Mouse (Mus musculus) midbrain, embryonic 12.5 days (tissue): ENCODE results near the gene Olfr1412. TPM values are rescaled to one million over a fixed set of nuclear protein-coding genes. Genes with fewer than 3 reads are reported as not detected.

Source experiments
- ATAC-seq: fragments of 200-750 bp; cut with Nextera tagmentation; 2 replicates; pipeline ENCODE4 v1.8.0; 2017; ENCODE audit warnings: low read depth, moderate TSS enrichment, moderate library complexity; ENCODE audit not compliant: low FRiP score
- H3K27ac ChIP-seq: fragments of 300-500 bp; sonication (generic); replicated peaks from 2 replicates; pipeline ENCODE4 v1.5.1; 2016; ENCODE audit warnings: mild to moderate bottlenecking
- H3K27me3 ChIP-seq: fragments of 300-500 bp; sonication (generic); 2 replicates; pipeline ENCODE4 v1.6.1; 2016; ENCODE audit warnings: mild to moderate bottlenecking
- H3K36me3 ChIP-seq: fragments of 300-500 bp; sonication (generic); 2 replicates; pipeline ENCODE4 v1.6.1; 2016
- H3K4me1 ChIP-seq: fragments of 300-500 bp; sonication (generic); 2 replicates; pipeline ENCODE4 v1.6.1; 2016
- H3K4me2 ChIP-seq: fragments of 300-500 bp; sonication (generic); replicated peaks from 2 replicates; pipeline ENCODE4 v1.6.1; 2016; ENCODE audit warnings: mild to moderate bottlenecking, moderate library complexity
- H3K4me3 ChIP-seq: fragments of 300-500 bp; sonication (generic); 2 replicates; pipeline ENCODE4 v1.5.1; 2016; ENCODE audit warnings: mild to moderate bottlenecking
- H3K9ac ChIP-seq: fragments of 300-500 bp; sonication (generic); replicated peaks from 2 replicates; pipeline ENCODE4 v1.6.1; 2016; ENCODE audit warnings: mild to moderate bottlenecking, moderate library complexity
- H3K9me3 ChIP-seq: fragments of 300-500 bp; sonication (generic); 2 replicates; pipeline ENCODE4 v1.6.1; 2016; ENCODE audit warnings: mild to moderate bottlenecking
- WGBS: fragments of 180-500 bp; shearing (Covaris S2); methylation state at CpG from one replicate; pipeline ENCODE4 v1.1.7; 2016; 5-methylcytosine and 5-hydroxymethylcytosine counted together
- polyA plus RNA-seq: library from polyadenylated mRNA; unstranded; fragments of >200 nt; fragmentation: Nextera tagmentation; extraction: Ambion mirVana; gene quantifications from 2 replicates; pipeline ENCODE4 v1.2.1, GENCODE M21; 2016

The Olfr1412 gene
- polyA plus RNA-seq = not detected in 2 replicates

- Histone ChIP-seq H3K27me3 (no peaks in the 10 kb centered on the region), H3K4me3 (no peak within 1 kb of the TSS), H3K9me3 (no peaks in the 10 kb centered on the region), H3K27ac (no peak within 1 kb of the TSS), H3K4me2 (no peak within 1 kb of the TSS), H3K4me1 (no peaks in the 10 kb centered on the region), H3K36me3 (no peaks in the 10 kb centered on the region), H3K9ac (no peak within 1 kb of the TSS)
- no peak for ATAC-seq
- WGBS = 78% methylated on average over 2 of the region's 2 CpGs
Measured at GRCm38 (mm10) chr1:92585479-92585878, at the start of gene Olfr1412. Gene Olfr1412 (plus strand): TSS chr1:92585779.

DNA sequence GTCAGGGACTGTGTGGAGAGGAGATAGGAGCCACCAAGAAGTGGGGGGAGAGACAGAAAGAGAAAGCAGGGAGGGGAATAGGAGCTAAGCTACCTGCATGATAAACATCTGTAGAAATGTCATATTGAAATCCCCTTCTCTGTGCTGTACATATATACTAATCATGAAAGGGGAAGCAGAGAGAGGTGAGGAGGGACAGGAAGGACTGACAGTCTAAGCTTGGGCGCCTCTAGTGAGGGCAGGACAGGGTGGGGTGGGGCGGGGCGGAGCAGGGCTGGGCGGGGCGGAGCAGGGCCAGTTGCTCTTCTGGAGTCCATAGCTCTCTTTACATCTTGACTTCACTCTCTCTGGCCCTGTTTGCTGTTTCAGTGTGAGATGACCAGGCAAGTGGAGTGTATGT lies 48.6 kb upstream of the Olfr1412 start:
- Histone ChIP-seq H3K27ac (no peak overlapping the region), H3K36me3 (no peaks in the 10 kb centered on the region), H3K4me1 (no peaks in the 10 kb centered on the region), H3K9ac (no peak overlapping the region), H3K4me3 (no peak overlapping the region), H3K4me2 (no peak overlapping the region), H3K27me3 (no peaks in the 10 kb centered on the region), H3K9me3 (no peaks in the 10 kb centered on the region)
- no peak for ATAC-seq
- WGBS = 52% methylated on average over 4 of the region's 5 CpGs

- Histone ChIP-seq H3K9ac (no peak overlapping the region), H3K27me3 (no peaks in the 10 kb centered on the region), H3K4me1 (no peaks in the 10 kb centered on the region), H3K4me2 (no peak overlapping the region), H3K36me3 (no peaks in the 10 kb centered on the region), H3K4me3 (no peak overlapping the region), H3K27ac (no peak overlapping the region), H3K9me3 (no peaks in the 10 kb centered on the region)
- 47% methylated on average over 2 of the region's 2 CpGs for WGBS
- ATAC-seq = no peak
Measured at GRCm38 (mm10) chr1:92539071-92539470, 46.5 kb upstream of the Olfr1412 start.

- Histone ChIP-seq H3K27ac (no peak overlapping the region), H3K36me3 (no peaks in the 10 kb centered on the region), H3K4me3 (no peak overlapping the region), H3K27me3 (no peaks in the 10 kb centered on the region), H3K4me2 (no peak overlapping the region), H3K9me3 (no peaks in the 10 kb centered on the region), H3K4me1 (no peaks in the 10 kb centered on the region), H3K9ac (no peak overlapping the region)
- ATAC-seq = no peak
- WGBS = 84% methylated on average over 2 of the region's 2 CpGs
Measured at GRCm38 (mm10) chr1:92545929-92546328, 39.6 kb upstream of the Olfr1412 start.

DNA sequence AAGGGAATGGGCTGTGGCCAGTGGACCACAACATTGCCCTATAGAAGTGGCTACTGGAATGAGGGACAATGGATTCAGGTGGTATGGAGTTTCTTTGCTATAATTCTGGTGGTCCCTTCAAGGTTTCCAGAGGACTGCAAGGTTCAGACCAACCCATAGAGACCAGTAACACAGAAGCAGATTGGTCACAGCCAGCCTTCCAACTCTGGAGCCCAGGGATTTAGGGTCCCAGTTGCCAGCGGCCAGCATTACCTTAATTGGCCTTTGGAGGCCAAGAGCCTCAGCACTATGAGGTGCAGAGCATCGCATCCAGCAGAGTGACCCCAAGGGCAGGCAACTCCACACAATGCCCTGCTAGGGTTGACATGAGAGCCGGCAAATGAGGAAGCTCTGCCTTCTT lies 14.6 kb upstream of the Olfr1412 start, which contains the start of gene Olfr1413:
Gene Olfr1413 (plus strand): TSS at position 301 of the 400 bp plus-strand sequence.
- H3K4me3 ChIP-seq = no peak within 1 kb of the TSS
- H3K36me3 ChIP-seq = no peaks in the 10 kb centered on the region
- no peaks in the 10 kb centered on the region for H3K27me3 ChIP-seq
- ATAC-seq = no peak
- no peaks in the 10 kb centered on the region for H3K4me1 ChIP-seq
- H3K27ac ChIP-seq = no peak within 1 kb of the TSS
- WGBS = 81% methylated on average over 3 of the region's 3 CpGs
- H3K9me3 ChIP-seq = no peaks in the 10 kb centered on the region
- H3K4me2 ChIP-seq = no peak within 1 kb of the TSS
- no peak within 1 kb of the TSS for H3K9ac ChIP-seq

DNA sequence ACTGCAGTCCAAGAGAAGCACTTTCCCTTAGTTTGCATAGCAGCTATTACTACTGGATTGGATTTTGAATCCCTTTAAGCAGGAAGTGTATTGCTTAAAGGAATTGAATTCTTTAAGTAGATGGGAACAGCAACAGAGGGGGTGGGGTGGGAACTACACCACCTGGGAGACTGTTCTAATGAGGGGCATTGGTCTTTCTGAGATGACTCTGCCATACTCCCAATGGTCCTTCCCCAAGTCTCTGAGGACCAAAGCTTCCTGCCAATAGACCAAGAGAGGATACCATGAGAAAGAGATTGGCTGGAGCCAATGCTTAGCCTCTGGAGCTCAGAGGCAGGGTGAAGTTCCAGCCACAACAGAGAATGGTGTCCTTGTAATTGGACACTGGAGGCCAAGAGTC lies 8.5 kb downstream of the Olfr1412 start, which contains the start of gene Olfr1411:
Gene Olfr1411 (plus strand): TSS at position 301 of the 400 bp plus-strand sequence.
- Histone ChIP-seq H3K9me3 (no peaks in the 10 kb centered on the region), H3K27me3 (no peaks in the 10 kb centered on the region), H3K36me3 (no peaks in the 10 kb centered on the region), H3K4me1 (no peaks in the 10 kb centered on the region), H3K27ac (no peak within 1 kb of the TSS), H3K9ac (no peak within 1 kb of the TSS), H3K4me3 (no peak within 1 kb of the TSS), H3K4me2 (no peak within 1 kb of the TSS)
- ATAC-seq = no peak

- ATAC-seq = no peak
- Histone ChIP-seq H3K4me3 (no peak overlapping the region), H3K27ac (no peak overlapping the region), H3K27me3 (no peaks in the 10 kb centered on the region), H3K9me3 (no peaks in the 10 kb centered on the region), H3K4me1 (no peaks in the 10 kb centered on the region), H3K9ac (no peak overlapping the region), H3K4me2 (no peak overlapping the region), H3K36me3 (no peaks in the 10 kb centered on the region)
- 79% methylated on average over 3 of the region's 3 CpGs for WGBS
Measured at GRCm38 (mm10) chr1:92596019-92596418, 10.4 kb downstream of the Olfr1412 start.

DNA sequence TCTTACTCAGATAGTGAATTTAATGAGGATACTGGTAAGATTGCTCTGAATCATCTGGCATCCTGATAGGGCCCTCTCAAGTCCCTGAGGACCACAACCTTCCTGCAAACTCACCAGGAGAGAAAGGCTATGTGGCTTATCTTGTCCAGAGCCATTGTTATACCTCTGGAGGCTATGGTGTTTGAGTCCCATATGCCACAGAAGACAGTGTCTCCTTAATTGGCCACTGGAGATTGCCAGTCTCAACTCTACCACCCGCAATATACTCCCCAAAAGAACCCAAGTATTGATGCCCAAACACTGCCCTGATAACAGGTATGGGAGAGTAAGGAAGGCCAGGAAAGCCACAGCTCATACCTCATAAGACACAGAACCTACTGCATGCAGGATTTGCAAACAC lies 19.9 kb downstream of the Olfr1412 start, which contains the start of gene Olfr1410:
Gene Olfr1410 (plus strand): TSS at position 301 of the 400 bp plus-strand sequence.
- Histone ChIP-seq H3K4me2 (no peak within 1 kb of the TSS), H3K36me3 (no peaks in the 10 kb centered on the region), H3K27ac (no peak within 1 kb of the TSS), H3K9me3 (no peaks in the 10 kb centered on the region), H3K9ac (no peak within 1 kb of the TSS), H3K27me3 (0 out of 2 replicates have a peak, but pooled peaks cover 4% of the 10 kb centered on the region), H3K4me1 (no peaks in the 10 kb centered on the region), H3K4me3 (no peak within 1 kb of the TSS)
- ATAC-seq = no peak
- WGBS = 80% methylated on average over 1 of the region's 1 CpGs

DNA sequence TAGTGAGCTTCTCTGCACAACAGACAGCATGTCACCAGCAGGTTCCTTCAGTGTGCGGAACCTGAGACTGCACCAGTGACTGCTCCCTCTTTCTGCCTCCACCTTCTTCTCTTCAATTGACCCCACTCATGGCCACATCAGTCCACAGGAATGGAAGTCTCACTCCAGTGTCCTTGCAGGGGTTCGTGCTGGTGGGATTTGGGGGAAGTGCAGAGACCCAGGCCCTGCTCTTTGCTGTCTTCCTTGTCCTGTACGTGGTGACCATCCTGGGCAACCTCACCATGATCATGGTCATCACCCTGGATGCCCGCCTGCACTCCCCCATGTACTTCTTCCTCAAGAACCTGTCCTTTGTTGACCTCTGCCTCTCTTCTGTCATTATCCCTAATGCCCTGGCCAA lies 22.1 kb downstream of the Olfr1412 start:
- Histone ChIP-seq H3K27ac (no peak overlapping the region), H3K9me3 (no peaks in the 10 kb centered on the region), H3K4me3 (no peak overlapping the region), H3K9ac (no peak overlapping the region), H3K36me3 (no peaks in the 10 kb centered on the region), H3K4me2 (no peak overlapping the region), H3K4me1 (no peaks in the 10 kb centered on the region), H3K27me3 (peaks cover 11% of the 10 kb centered on the region; the same call in 1 of the 2 replicates)
- 78% methylated on average over 4 of the region's 4 CpGs for WGBS
- ATAC-seq = no peak

DNA sequence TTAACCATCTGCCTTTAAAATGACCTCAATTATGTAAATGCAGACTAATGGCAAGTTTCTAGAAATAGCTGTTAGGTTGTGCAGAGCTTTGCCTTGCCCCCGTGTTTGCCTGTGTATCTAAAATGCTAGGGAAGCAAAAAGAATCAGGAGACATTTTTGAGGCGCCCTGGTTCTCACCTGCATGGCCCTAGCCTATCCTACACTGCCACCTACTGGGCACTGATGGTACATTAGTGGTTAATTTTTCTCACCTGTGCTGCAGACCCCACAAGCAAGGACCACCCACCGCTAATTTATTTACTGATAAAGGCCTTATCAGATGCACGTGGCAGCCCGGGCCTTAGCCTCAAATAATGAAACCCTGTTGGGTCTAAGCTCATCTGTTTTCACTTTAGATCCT lies 25.4 kb downstream of the Olfr1412 start:
- Histone ChIP-seq H3K27ac (no peak overlapping the region), H3K4me1 (no peaks in the 10 kb centered on the region), H3K4me3 (no peak overlapping the region), H3K27me3 (peaks cover 11% of the 10 kb centered on the region; the same call in 1 of the 2 replicates), H3K9me3 (no peaks in the 10 kb centered on the region), H3K4me2 (no peak overlapping the region), H3K9ac (no peak overlapping the region), H3K36me3 (no peaks in the 10 kb centered on the region)
- no peak for ATAC-seq
- WGBS = 9% methylated on average over 5 of the region's 5 CpGs

GRCm38 (mm10) chr1:92613175-92613574 lies 27.6 kb downstream of the Olfr1412 start:
- no peaks in the 10 kb centered on the region for H3K4me1 ChIP-seq
- no peaks in the 10 kb centered on the region for H3K9me3 ChIP-seq
- peaks cover 11% of the 10 kb centered on the region; the same call in 1 of the 2 replicates for H3K27me3 ChIP-seq
- no peaks in the 10 kb centered on the region for H3K36me3 ChIP-seq
- no peak overlapping the region for H3K4me3 ChIP-seq
- H3K9ac ChIP-seq = no peak overlapping the region
- no peak overlapping the region for H3K27ac ChIP-seq
- 39% methylated on average over 4 of the region's 4 CpGs for WGBS
- no peak overlapping the region for H3K4me2 ChIP-seq
- peak; percentile 49; the same call in 1 of the 2 replicates for ATAC-seq

- ATAC-seq = no peak
- no peaks in the 10 kb centered on the region for H3K4me1 ChIP-seq
- 8% methylated on average over 1 of the region's 1 CpGs for WGBS
- H3K9me3 ChIP-seq = no peaks in the 10 kb centered on the region
- no peak overlapping the region for H3K4me2 ChIP-seq
- no peak overlapping the region for H3K9ac ChIP-seq
- no peak overlapping the region for H3K27ac ChIP-seq
- H3K36me3 ChIP-seq = no peaks in the 10 kb centered on the region
- H3K27me3 ChIP-seq = peaks cover 11% of the 10 kb centered on the region; the same call in 1 of the 2 replicates
- H3K4me3 ChIP-seq = no peak overlapping the region
Measured at GRCm38 (mm10) chr1:92614516-92614915, 28.9 kb downstream of the Olfr1412 start.

GRCm38 (mm10) chr1:92616046-92616445 lies 30.5 kb downstream of the Olfr1412 start:
- H3K4me3 ChIP-seq = no peak overlapping the region

More at GRCm38 (mm10) chr1:92616046-92616445, 30.5 kb downstream of the Olfr1412 start:
- Histone ChIP-seq H3K27me3 (peaks cover 5% of the 10 kb centered on the region; the same call in 1 of the 2 replicates), H3K9me3 (no peaks in the 10 kb centered on the region), H3K36me3 (no peaks in the 10 kb centered on the region), H3K9ac (no peak overlapping the region), H3K4me1 (no peaks in the 10 kb centered on the region), H3K27ac (no peak overlapping the region), H3K4me2 (no peak overlapping the region)
- 80% methylated on average over 1 of the region's 1 CpGs for WGBS
- no peak for ATAC-seq
